Mouse (Mus musculus) limb, embryonic 13.5 days (tissue): Measurements from ENCODE around the gene Fam102b. TPM values are rescaled to one million over a fixed set of nuclear protein-coding genes. Genes with fewer than 3 reads are reported as not detected.

ENCODE experiments used
- ATAC-seq: fragments of 200-750 bp; cut with Nextera tagmentation; 2 replicates; pipeline ENCODE4 v1.8.0; 2017; ENCODE audit warnings: low read depth, moderate number of reproducible peaks, moderate TSS enrichment; ENCODE audit not compliant: low FRiP score
- H3K27ac ChIP-seq: fragments of 300-500 bp; sonication (generic); 2 replicates; pipeline ENCODE4 v1.5.1; 2015; ENCODE audit warnings: inconsistent platforms, mild to moderate bottlenecking, moderate library complexity
- H3K27me3 ChIP-seq: fragments of 300-500 bp; sonication (generic); 2 replicates; pipeline ENCODE4 v1.6.1; 2015; ENCODE audit warnings: mild to moderate bottlenecking, inconsistent platforms
- H3K36me3 ChIP-seq: fragments of 300-500 bp; sonication (generic); 2 replicates; pipeline ENCODE4 v1.6.1; 2015; ENCODE audit warnings: inconsistent platforms, mild to moderate bottlenecking, moderate library complexity
- H3K4me1 ChIP-seq: fragments of 300-500 bp; sonication (generic); 2 replicates; pipeline ENCODE4 v1.6.1; 2015; ENCODE audit warnings: inconsistent platforms
- H3K4me2 ChIP-seq: fragments of 300-500 bp; sonication (generic); replicated peaks from 2 replicates; pipeline ENCODE4 v1.6.1; 2015; ENCODE audit warnings: inconsistent platforms, mild to moderate bottlenecking, moderate library complexity
- H3K4me3 ChIP-seq: fragments of 300-500 bp; sonication (generic); 2 replicates; pipeline ENCODE4 v1.5.1; 2015; ENCODE audit warnings: moderate library complexity, mild to moderate bottlenecking, inconsistent platforms
- H3K9ac ChIP-seq: fragments of 300-500 bp; sonication (generic); 2 replicates; pipeline ENCODE4 v1.6.1; 2015; ENCODE audit warnings: mild to moderate bottlenecking, inconsistent platforms
- H3K9me3 ChIP-seq: fragments of 300-500 bp; sonication (generic); 2 replicates; pipeline ENCODE4 v1.6.1; 2016; ENCODE audit warnings: inconsistent platforms
- WGBS: fragments of 180-500 bp; shearing (Covaris S2); methylation state at CpG from one replicate; pipeline ENCODE4 v1.1.7; 2015; 5-methylcytosine and 5-hydroxymethylcytosine counted together
- polyA plus RNA-seq: library from polyadenylated mRNA; unstranded; fragments of >200 nt; fragmentation: Nextera tagmentation; extraction: Ambion mirVana; gene quantifications from 2 replicates; pipeline ENCODE4 v1.2.1, GENCODE M21; 2015

Fam102b gene
- polyA plus RNA-seq, 1 experiment from 2014 or later: 7.5 TPM

DNA sequence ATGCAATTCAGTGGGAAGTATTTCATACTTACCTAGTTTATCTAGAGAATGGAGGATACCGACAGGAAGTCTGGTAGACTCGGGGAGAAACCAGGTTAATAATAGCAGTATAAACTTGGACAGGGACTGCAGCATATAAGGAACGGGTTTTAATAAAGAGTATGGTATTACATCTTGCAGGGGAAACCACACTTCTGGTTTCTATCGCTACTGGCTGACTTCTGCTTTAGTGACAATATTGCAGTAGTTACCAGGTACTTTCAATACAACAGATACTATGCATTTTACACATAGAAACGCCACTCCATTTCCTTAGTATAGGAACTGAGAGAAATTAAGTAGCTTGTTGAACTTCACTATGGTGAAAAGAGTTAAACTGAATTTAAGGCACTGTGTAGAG is 19.2 kb downstream of the Fam102b start:
- H3K36me3 ChIP-seq: 0 out of 2 replicates have a peak, but pooled peaks cover 5% of the 10 kb centered on the region
- H3K9me3 ChIP-seq: 0 out of 2 replicates have a peak, but pooled peaks cover 4% of the 10 kb centered on the region
- no peak for ATAC-seq
- H3K9ac ChIP-seq: no peak overlapping the region
- no peak overlapping the region for H3K4me2 ChIP-seq
- H3K27me3 ChIP-seq: no peaks in the 10 kb centered on the region
- H3K4me3 ChIP-seq: no peak overlapping the region
- WGBS: 82% methylated on average over 5 of the region's 5 CpGs
- H3K4me1 ChIP-seq: peaks cover 5% of the 10 kb centered on the region; the same call in 1 of the 2 replicates
- H3K27ac ChIP-seq: no peak overlapping the region

- no peaks in the 10 kb centered on the region; the same call in 1 of the 2 replicates for H3K4me1 ChIP-seq
- H3K27me3 ChIP-seq: no peaks in the 10 kb centered on the region
- H3K36me3 ChIP-seq: peaks cover 19% of the 10 kb centered on the region
- H3K27ac ChIP-seq: no peak overlapping the region
- H3K9me3 ChIP-seq: 0 out of 2 replicates have a peak, but pooled peaks cover 4% of the 10 kb centered on the region
- H3K4me2 ChIP-seq: no peak overlapping the region
- ATAC-seq: no peak
- 87% methylated on average over 5 of the region's 5 CpGs for WGBS
- H3K4me3 ChIP-seq: no peak overlapping the region
- no peak overlapping the region for H3K9ac ChIP-seq
Observed at GRCm38 (mm10) chr3:109005777-109006176, 21.6 kb downstream of the Fam102b start.

DNA sequence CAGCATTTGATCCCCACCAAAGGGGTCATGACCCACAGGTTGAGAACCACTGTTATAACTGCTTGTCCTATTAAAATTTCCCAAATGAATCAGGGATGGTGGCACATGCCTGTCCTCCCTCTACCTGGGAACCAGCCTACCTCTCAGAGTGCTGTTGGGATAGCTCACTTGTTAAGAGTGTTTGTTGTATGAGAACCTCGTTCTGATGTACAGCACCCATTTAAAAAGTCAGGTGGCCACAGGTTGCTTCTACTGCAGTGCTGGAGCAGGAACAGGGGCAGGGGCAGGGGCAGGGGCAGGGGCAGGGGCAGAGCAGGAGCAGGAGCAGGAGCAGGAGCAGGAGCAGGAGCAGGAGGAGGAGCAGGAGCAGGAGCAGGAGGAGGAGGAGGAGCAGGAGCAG is 28.2 kb downstream of the Fam102b start:
- Histone ChIP-seq H3K36me3 (peaks cover 21% of the 10 kb centered on the region), H3K27ac (no peak overlapping the region), H3K4me3 (no peak overlapping the region), H3K27me3 (no peaks in the 10 kb centered on the region), H3K9me3 (no peaks in the 10 kb centered on the region), H3K4me1 (no peaks in the 10 kb centered on the region), H3K4me2 (no peak overlapping the region), H3K9ac (no peak overlapping the region)
- 85% methylated on average over 1 of the region's 1 CpGs for WGBS
- no peak for ATAC-seq

DNA sequence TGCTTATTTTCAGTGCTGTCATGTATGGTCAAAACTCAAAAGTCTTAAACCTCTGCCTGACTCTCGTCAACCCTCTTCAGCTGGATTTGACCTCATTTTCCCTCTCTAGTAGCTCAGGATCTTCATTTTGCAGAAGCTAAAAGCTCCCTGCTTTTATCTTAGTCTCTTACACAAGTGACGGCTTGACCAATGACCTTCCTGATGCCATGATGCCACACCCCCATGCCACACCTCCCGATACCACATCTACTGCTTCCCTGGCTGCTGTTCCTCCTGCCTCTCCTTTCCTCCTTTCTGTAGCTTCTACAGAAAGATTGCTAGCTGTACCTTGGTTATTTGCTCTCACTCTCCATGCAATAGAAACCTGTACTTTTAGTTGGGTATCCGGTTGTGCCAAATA is 29.6 kb downstream of the Fam102b start:
- 67% methylated on average over 4 of the region's 4 CpGs for WGBS
- no peaks in the 10 kb centered on the region for H3K27me3 ChIP-seq
- no peak overlapping the region for H3K9ac ChIP-seq
- H3K36me3 ChIP-seq: peaks cover 29% of the 10 kb centered on the region
- no peak for ATAC-seq
- H3K4me3 ChIP-seq: no peak overlapping the region
- no peak overlapping the region for H3K4me2 ChIP-seq
- no peaks in the 10 kb centered on the region for H3K4me1 ChIP-seq
- H3K27ac ChIP-seq: no peak overlapping the region
- no peaks in the 10 kb centered on the region for H3K9me3 ChIP-seq

DNA sequence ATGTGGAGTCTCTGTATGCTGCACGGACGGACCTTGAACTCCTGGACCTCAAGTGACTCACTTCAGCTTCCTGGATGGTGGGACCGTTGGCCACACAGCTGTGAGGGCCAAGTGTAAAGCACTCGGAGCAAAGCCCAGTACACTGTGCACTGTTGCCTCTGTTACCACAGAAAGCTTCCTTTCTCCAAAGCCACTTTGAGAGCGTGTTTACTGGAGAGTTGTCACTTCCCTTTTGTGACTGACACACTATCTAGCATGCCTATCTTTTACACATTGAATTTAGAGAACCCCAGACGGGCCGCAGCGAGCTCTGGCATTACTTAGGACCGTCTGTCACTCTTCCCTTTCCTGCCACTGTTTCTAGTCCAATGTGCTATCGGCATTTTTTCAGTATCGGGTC is 30.1 kb downstream of the Fam102b start:
- H3K27me3 ChIP-seq: no peaks in the 10 kb centered on the region
- H3K9ac ChIP-seq: no peak overlapping the region
- ATAC-seq: no peak
- H3K4me1 ChIP-seq: no peaks in the 10 kb centered on the region
- no peaks in the 10 kb centered on the region for H3K9me3 ChIP-seq
- H3K4me3 ChIP-seq: no peak overlapping the region
- H3K4me2 ChIP-seq: no peak overlapping the region
- H3K36me3 ChIP-seq: peaks cover 29% of the 10 kb centered on the region
- WGBS: 76% methylated on average over 11 of the region's 11 CpGs
- no peak overlapping the region for H3K27ac ChIP-seq

- no peak for ATAC-seq
- Histone ChIP-seq H3K27ac (no peak overlapping the region), H3K4me2 (no peak overlapping the region), H3K27me3 (no peaks in the 10 kb centered on the region), H3K9me3 (no peaks in the 10 kb centered on the region), H3K4me3 (no peak overlapping the region), H3K9ac (no peak overlapping the region), H3K36me3 (peaks cover 34% of the 10 kb centered on the region), H3K4me1 (no peaks in the 10 kb centered on the region)
- 91% methylated on average over 2 of the region's 2 CpGs for WGBS
Observed at GRCm38 (mm10) chr3:108995379-108995778, 32.0 kb downstream of the Fam102b start.

DNA sequence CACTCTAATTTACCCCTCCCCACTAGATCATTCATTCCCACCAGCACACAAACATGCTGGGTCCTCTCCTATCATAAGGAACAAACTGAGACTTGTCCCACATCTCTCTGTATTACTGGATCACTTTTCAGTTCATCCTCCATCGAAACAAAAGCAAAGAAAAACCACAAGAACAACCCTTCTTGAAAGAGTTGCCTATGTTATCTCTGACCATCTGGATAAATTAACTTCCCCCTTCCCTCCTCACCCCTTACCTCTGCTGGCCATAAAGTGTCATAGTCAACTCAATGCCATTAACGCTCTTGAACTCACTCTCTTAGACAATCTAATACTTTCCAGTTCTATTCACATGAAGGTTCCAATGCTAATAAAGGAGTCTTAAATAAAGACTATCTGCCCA is 32.9 kb downstream of the Fam102b start:
- Histone ChIP-seq H3K9ac (no peak overlapping the region), H3K27ac (no peak overlapping the region), H3K27me3 (no peaks in the 10 kb centered on the region), H3K4me1 (no peaks in the 10 kb centered on the region), H3K9me3 (no peaks in the 10 kb centered on the region), H3K4me3 (no peak overlapping the region), H3K4me2 (no peak overlapping the region), H3K36me3 (peaks cover 40% of the 10 kb centered on the region)
- no peak for ATAC-seq
- WGBS: 86% methylated on average over 2 of the region's 2 CpGs

DNA sequence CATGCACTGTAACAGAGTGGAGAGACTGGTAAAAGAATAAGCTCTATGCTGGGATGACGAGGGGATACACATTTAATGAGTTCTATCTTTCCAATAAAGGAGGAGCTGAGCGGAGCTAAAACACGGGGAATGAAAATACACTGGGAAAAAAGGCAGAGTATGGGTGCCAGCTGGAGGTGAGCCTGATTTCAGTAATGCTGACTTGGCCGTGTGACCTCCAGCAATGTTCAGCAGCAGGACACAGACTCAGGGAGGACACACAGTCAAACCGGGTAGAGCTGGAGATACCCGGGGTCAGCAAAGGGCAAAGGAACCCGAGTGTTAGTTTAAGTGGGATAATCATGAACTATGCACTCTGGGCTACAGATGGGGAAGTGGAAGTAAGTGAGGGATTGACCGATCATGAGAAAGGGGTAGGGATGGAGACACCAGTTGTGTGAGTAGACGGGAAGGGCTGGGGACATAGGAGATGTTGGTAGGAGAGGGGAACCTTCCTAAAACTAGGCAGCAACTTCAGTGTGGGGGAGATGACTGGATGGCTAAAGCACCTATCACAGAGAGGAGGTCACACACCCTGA is 37.3 kb downstream of the Fam102b start:
- Histone ChIP-seq H3K4me2 (no peak overlapping the region), H3K4me3 (no peak overlapping the region), H3K9ac (no peak overlapping the region), H3K36me3 (peaks cover 67% of the 10 kb centered on the region), H3K4me1 (no peaks in the 10 kb centered on the region), H3K9me3 (no peaks in the 10 kb centered on the region), H3K27me3 (no peaks in the 10 kb centered on the region), H3K27ac (no peak overlapping the region)
- ATAC-seq: no peak
- 85% methylated on average over 9 of the region's 9 CpGs for WGBS

DNA sequence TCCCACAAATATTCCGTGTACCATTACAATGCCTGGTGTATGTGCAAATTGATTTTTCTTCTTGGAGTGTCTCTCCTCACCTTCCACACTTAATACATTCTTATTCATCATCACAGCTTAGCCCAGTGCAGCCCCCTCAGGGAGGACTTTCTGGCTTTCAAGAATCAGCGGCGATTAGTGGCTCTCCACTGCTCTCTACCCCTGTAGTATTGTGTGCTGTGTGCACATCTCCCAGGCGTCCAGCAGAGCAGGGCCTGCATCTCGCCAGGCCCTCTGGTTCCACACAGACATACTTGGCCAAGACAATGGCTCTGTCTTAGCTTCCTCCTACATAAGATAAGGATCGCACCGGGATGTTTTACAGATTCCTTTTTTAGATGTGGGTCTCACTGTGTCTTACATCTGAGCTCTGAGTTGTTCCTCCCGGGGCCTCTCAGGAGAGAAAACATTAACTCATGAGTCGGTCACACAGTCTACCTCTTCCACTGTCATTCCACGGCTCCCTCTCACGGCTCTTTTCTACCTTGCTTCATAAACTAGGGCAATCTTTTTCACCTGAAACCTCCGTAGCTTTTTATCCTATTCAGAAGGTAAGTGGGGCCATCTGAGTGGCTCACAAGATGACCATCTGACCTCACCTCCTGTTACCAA is 40.3 kb downstream of the Fam102b start:
- no peak overlapping the region for H3K9ac ChIP-seq
- H3K36me3 ChIP-seq: peaks cover 69% of the 10 kb centered on the region
- H3K27ac ChIP-seq: no peak overlapping the region
- no peak overlapping the region for H3K4me2 ChIP-seq
- 84% methylated on average over 12 of the region's 12 CpGs for WGBS
- ATAC-seq: no peak
- H3K4me3 ChIP-seq: no peak overlapping the region
- no peaks in the 10 kb centered on the region for H3K4me1 ChIP-seq
- no peaks in the 10 kb centered on the region for H3K27me3 ChIP-seq
- no peaks in the 10 kb centered on the region for H3K9me3 ChIP-seq

GRCm38 (mm10) chr3:108986534-108986933 is 40.9 kb downstream of the Fam102b start:
- Histone ChIP-seq H3K36me3 (peaks cover 66% of the 10 kb centered on the region), H3K4me1 (no peaks in the 10 kb centered on the region), H3K4me2 (no peak overlapping the region), H3K4me3 (no peak overlapping the region), H3K9ac (no peak overlapping the region), H3K9me3 (no peaks in the 10 kb centered on the region), H3K27me3 (no peaks in the 10 kb centered on the region), H3K27ac (no peak overlapping the region)
- ATAC-seq: no peak
- WGBS: 89% methylated on average over 1 of the region's 1 CpGs

DNA sequence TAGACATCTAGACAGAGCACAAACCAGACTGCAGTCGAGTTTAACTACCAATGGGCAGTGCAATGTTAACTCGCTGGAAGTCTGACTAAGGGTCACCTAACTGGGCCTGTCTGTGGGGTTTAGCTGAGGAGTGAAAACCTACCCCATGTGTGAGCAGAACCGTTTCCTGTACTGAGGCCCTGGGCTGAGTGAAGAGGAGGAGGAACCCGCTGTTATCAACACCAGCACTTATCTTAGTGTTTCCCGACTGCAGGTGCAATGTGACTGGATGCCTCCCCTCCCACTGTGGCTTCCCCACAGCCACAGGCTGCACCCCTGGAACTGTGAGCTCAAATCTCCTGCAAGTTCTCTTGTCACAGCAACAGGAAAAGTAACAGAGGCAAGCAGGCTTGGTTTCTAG is 43.4 kb downstream of the Fam102b start:
- H3K9me3 ChIP-seq: no peaks in the 10 kb centered on the region
- no peak for ATAC-seq
- H3K36me3 ChIP-seq: peaks cover 62% of the 10 kb centered on the region
- H3K4me1 ChIP-seq: no peaks in the 10 kb centered on the region
- no peak overlapping the region for H3K9ac ChIP-seq
- H3K4me2 ChIP-seq: no peak overlapping the region
- H3K27me3 ChIP-seq: no peaks in the 10 kb centered on the region
- H3K27ac ChIP-seq: no peak overlapping the region
- 72% methylated on average over 5 of the region's 5 CpGs for WGBS
- H3K4me3 ChIP-seq: no peak overlapping the region

DNA sequence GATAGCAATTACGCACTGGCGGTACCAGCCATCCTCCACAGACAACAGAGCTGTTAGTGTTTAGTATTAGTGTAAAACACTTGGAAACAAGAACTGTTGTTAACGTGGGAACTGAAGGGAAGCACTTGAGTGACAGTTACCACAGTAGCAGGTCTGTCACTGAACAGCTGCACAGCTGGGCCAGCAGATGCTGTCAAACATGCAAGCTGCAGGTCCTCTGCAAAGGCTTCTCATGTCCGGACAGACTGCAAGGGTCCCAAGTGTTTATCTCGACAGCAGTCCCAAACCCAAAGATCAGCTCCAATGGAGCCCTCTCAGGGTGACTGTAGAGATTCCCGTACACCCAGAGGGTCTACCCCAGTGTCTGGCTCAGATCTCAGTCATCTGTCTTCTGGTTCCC is 45.5 kb downstream of the Fam102b start:
- peaks cover 68% of the 10 kb centered on the region for H3K36me3 ChIP-seq
- H3K9ac ChIP-seq: no peak overlapping the region
- no peak overlapping the region for H3K27ac ChIP-seq
- H3K4me3 ChIP-seq: no peak overlapping the region
- WGBS: 81% methylated on average over 6 of the region's 6 CpGs
- H3K9me3 ChIP-seq: no peaks in the 10 kb centered on the region
- no peak overlapping the region for H3K4me2 ChIP-seq
- no peaks in the 10 kb centered on the region for H3K27me3 ChIP-seq
- H3K4me1 ChIP-seq: no peaks in the 10 kb centered on the region
- ATAC-seq: no peak
